8 mouse cellular contexts compared by ENCODE assay signal in the genomic region with DNA sequence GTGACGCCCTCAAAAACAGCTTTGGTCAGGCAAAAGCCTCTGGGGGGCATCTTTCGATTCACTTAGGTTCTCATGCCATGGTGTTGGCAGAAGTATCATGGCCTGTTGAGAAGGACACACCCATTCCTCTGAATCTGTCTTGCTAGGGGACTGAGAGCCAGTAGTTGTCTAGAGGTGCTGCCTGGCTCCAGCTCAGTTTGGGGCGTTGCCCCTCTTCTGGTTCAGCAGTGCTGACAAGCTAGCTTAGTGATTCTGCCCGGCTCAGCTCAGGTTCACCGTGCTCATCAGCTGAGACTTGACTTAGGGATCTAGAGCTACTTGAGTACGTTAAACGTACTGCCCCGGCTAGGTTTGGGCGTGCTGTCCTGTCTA. TPM values are rescaled to one million over a fixed set of nuclear protein-coding genes. Genes with fewer than 3 reads are reported as not detected.
A peak's percentile ranks its signal among the peaks of the same experiment; 100 is the strongest.
DNase-seq lines count a peak whose midpoint lies in the region; ATAC-seq and TF ChIP-seq lines count a peak whose summit lies in the region.

No protein-coding gene starts in this region.

- no peaks in the 10 kb centered on the region for H3K36me3 ChIP-seq in embryonic facial prominence, embryonic 14.5 days (ENCODE audit: control insufficient read depth, insufficient read depth, low read length)
- H3K36me3 ChIP-seq in limb, embryonic 11.5 days (ENCODE audit: control insufficient read depth, insufficient read depth, low read length): no peaks in the 10 kb centered on the region
- no peaks in the 10 kb centered on the region for H3K36me3 ChIP-seq in neural tube, embryonic 13.5 days

- H3K4me3 ChIP-seq in left cerebral cortex, adult 2 months: peak overlapping the region; percentile 58
- peak overlapping the region; percentile 67 for H3K4me3 ChIP-seq in embryonic facial prominence, embryonic 14.5 days (ENCODE audit: low read depth, low read length)
- H3K4me3 ChIP-seq in limb, embryonic 11.5 days (ENCODE audit: low read depth, low read length): peak overlapping the region; percentile 56; the same call in 1 of the 2 replicates
- H3K4me3 ChIP-seq in neural tube, embryonic 13.5 days: peak overlapping the region; percentile 53

- WGBS in embryonic facial prominence, embryonic 14.5 days: 15% methylated on average over 9 of the region's 9 CpGs
- WGBS in limb, embryonic 11.5 days: 20% methylated on average over 9 of the region's 9 CpGs
- 22% methylated on average over 9 of the region's 9 CpGs for WGBS in neural tube, embryonic 13.5 days

- H3K9me3 ChIP-seq in embryonic facial prominence, embryonic 14.5 days (ENCODE audit: control insufficient read depth, low read length): no peaks in the 10 kb centered on the region
- no peaks in the 10 kb centered on the region for H3K9me3 ChIP-seq in limb, embryonic 11.5 days (ENCODE audit: control insufficient read depth, low read length)
- no peaks in the 10 kb centered on the region for H3K9me3 ChIP-seq in neural tube, embryonic 13.5 days

- ATAC-seq in embryonic facial prominence, embryonic 14.5 days (ENCODE audit: low read depth): peak; percentile 18; the same call in 1 of the 2 replicates
- no peak for ATAC-seq in limb, embryonic 11.5 days (ENCODE audit: insufficient number of reproducible peaks, low FRiP score, low TSS enrichment, low read depth)
- no peak for ATAC-seq in neural tube, embryonic 13.5 days (ENCODE audit: low read depth)

- peaks cover 10% of the 10 kb centered on the region for H3K27me3 ChIP-seq in embryonic facial prominence, embryonic 14.5 days (replicated peaks; ENCODE audit: control insufficient read depth, insufficient read depth, low read length)
- H3K27me3 ChIP-seq in limb, embryonic 11.5 days (ENCODE audit: control insufficient read depth, insufficient read depth, low read length): peaks cover 3% of the 10 kb centered on the region
- peaks cover 35% of the 10 kb centered on the region for H3K27me3 ChIP-seq in neural tube, embryonic 13.5 days

- H3K27ac ChIP-seq in left cerebral cortex, adult 2 months: no peak overlapping the region
- H3K27ac ChIP-seq in embryonic facial prominence, embryonic 14.5 days (replicated peaks; ENCODE audit: low read depth, low read length): no peak overlapping the region
- no peak overlapping the region for H3K27ac ChIP-seq in limb, embryonic 11.5 days (replicated peaks; ENCODE audit: low read depth, low read length)
- H3K27ac ChIP-seq in neural tube, embryonic 13.5 days (replicated peaks): no peak overlapping the region

- no peak for DNase-seq in left cerebral cortex, adult 2 months (ENCODE audit: extremely low spot score in 1 of 2, low spot score in 2 of 2)
- no peak for DNase-seq in left cerebral cortex, adult 8-10 months (ENCODE audit: low spot score in 2 of 2)
- DNase-seq in embryonic facial prominence, embryonic 14.5 days (ENCODE audit: low spot score): peak; percentile 51
- DNase-seq in limb, embryonic 11.5 days (ENCODE audit: low spot score): no peak
- DNase-seq in cerebellum, adult 18-20 months: no peak
- no peak for DNase-seq in ovary, postnatal 36 days (ENCODE audit: low spot score)
- no peak for DNase-seq in layer of hippocampus, adult 8-10 months (ENCODE audit: low spot score in 2 of 2)

- no peak for TF ChIP-seq CTCF in left cerebral cortex, adult 2 months (IDR thresholded peaks at IDR 0.05)

- intact Hi-C loops in left cerebral cortex, adult 2 months (cut with DNase I): no loop called here

- H3K4me2 ChIP-seq in embryonic facial prominence, embryonic 14.5 days (ENCODE audit: low read depth, low read length): peak overlapping the region; percentile 93
- peak overlapping the region; percentile 89 for H3K4me2 ChIP-seq in limb, embryonic 11.5 days (ENCODE audit: low read depth, severe bottlenecking)
- H3K4me2 ChIP-seq in neural tube, embryonic 13.5 days: peak overlapping the region; percentile 93

- no peaks in the 10 kb centered on the region; the same call in 1 of the 2 replicates for H3K4me1 ChIP-seq in embryonic facial prominence, embryonic 14.5 days (ENCODE audit: control insufficient read depth, insufficient read depth, low read length)
- H3K4me1 ChIP-seq in limb, embryonic 11.5 days (ENCODE audit: control insufficient read depth, insufficient read depth, low read length): no peaks in the 10 kb centered on the region
- peaks cover 11% of the 10 kb centered on the region for H3K4me1 ChIP-seq in neural tube, embryonic 13.5 days (replicated peaks)

- H3K9ac ChIP-seq in embryonic facial prominence, embryonic 14.5 days (ENCODE audit: low read depth, low read length): peak overlapping the region; percentile 71
- no peak overlapping the region for H3K9ac ChIP-seq in limb, embryonic 11.5 days (ENCODE audit: low read length)
- peak overlapping the region; percentile 63; the same call in 1 of the 2 replicates for H3K9ac ChIP-seq in neural tube, embryonic 13.5 days

RNA-seq across cellular contexts. Expression of a gene that starts 0.5 kb away (rescaled TPM):
- total RNA-seq in left cerebral cortex, adult 2 months (2021): 1 to 10 TPM; 2.6 to 3.3 TPM
- 1 to 10 TPM; 2.0 to 5.2 (median 3.2) TPM for total RNA-seq in left cerebral cortex, adult 8-10 months (2022)
- 3.2 and 3.5 TPM in 2 replicates for polyA plus RNA-seq in embryonic facial prominence, embryonic 14.5 days (2014; fragmentation: Nextera tagmentation; extraction: Ambion mirVana)
- polyA plus RNA-seq in limb, embryonic 11.5 days (2014; fragmentation: Nextera tagmentation; extraction: Ambion mirVana): 2.5 TPM in 2 replicates
- polyA plus RNA-seq in neural tube, embryonic 13.5 days (2015; fragmentation: Nextera tagmentation; extraction: Ambion mirVana): 1.5 and 1.7 TPM in 2 replicates
- total RNA-seq in layer of hippocampus, adult 8-10 months (2022): 1 to 10 TPM; 3.5 to 5.8 (median 4.2) TPM

RNA-seq across cellular contexts. Expression of a gene that starts 51.4 kb away (rescaled TPM):
- total RNA-seq in left cerebral cortex, adult 2 months (2021): 100 to 1,000 TPM; 170 to 185 TPM
- 100 to 1,000 TPM; 171 to 226 (median 187) TPM for total RNA-seq in left cerebral cortex, adult 8-10 months (2022)
- polyA plus RNA-seq in embryonic facial prominence, embryonic 14.5 days (2014; fragmentation: Nextera tagmentation; extraction: Ambion mirVana): 0.67 and 0.80 TPM in 2 replicates
- 0.03 and 0.14 TPM in 2 replicates for polyA plus RNA-seq in limb, embryonic 11.5 days (2014; fragmentation: Nextera tagmentation; extraction: Ambion mirVana)
- 2.6 and 2.7 TPM in 2 replicates for polyA plus RNA-seq in neural tube, embryonic 13.5 days (2015; fragmentation: Nextera tagmentation; extraction: Ambion mirVana)
- 100 to 1,000 TPM; 159 to 171 (median 164) TPM for total RNA-seq in layer of hippocampus, adult 8-10 months (2022)
